Mouse (Mus musculus) ovary, adult 2 months (tissue): ENCODE data around the gene Guca1b. TPM values are rescaled to one million over a fixed set of nuclear protein-coding genes. Genes with fewer than 3 reads are reported as not detected.

Experiments
- polyA plus RNA-seq: library from polyadenylated mRNA; depleted of rRNA; stranded (reverse); fragments of >200 nt; gene quantifications from 2 replicates; pipeline ENCODE4 v1.2.3, GENCODE M21; 2012; rRNA removed

The Guca1b gene
- 2.0 and 2.5 TPM in 2 replicates for polyA plus RNA-seq

DNA sequence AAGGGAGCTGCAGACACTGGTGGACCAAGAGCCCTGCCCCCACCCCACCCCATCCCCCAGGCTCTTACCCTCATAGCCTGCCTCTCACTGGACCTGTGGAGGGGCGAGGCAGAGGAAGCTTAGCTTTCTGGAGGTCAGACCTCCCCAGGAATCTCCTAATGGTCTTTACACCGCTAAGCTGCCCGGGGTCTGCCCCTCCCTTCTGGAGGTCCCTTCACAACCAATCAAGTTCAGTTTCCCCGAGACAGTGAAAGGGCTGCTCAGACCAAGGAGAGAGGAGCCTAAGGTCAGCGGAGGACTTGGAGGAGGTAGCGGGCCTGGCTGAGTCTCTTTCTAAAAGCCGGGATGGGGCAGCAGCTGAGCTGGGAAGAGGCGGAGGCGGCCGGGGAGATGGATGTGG lies at the start of gene Guca1b:
Guca1b (plus strand) TSS at position 249 of the 400 bp plus-strand sequence.

DNA sequence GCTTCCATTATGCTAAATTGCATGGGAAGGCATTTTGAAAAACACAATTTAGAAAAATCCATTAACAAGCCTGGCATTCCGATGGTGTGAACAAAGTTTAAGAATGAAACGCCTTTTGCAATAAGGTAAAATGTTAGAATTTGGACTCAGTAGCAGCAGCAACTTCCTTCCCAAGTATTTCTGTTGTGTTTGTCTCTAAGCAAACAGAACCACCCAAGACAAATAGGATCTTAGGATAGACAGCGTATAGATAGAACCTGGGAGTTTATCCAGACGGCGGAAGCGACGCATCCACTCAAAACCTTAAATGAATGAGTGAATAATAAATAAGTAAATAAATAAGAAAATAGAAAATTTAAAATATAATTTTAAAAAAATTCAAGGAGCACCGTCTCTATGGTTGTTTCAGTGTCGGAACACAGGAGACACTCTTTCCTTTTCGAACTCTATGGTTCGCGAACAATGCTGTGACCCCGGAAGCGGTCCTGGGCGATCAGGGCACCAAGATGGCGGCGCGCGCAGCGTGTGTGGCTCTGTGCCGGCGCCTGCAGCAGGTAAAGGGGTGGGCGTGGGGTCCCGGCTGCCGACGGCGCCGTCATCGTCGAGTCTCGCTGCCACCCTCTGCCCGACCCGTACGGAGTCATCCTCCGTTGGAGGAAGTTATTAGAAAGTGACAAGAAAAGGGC lies 16.6 kb upstream of the Guca1b start, which contains the start of gene Mrps10:
Mrps10 (plus strand) TSS at position 487 of the 686 bp plus-strand sequence.

DNA sequence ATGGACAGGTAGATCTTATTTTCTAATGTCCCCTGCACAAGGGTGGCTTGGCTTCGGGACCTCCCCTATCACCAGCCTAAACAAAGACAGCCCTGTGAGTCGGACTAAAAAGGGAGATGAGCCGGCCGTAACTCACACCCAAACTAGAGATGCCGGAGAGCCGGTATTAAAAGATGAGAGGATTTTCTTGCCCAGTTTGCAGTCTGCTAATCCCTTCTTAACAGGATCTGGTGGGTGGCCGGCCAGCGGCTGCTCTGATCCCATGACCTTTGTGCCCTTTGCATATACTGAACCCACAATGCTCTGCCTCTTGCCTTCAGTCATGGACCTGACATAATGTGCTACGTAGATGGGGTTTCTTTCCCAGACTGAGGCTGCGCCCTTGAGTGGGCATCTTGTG lies 15.3 kb downstream of the Guca1b start, which contains the start of gene Guca1a:
Guca1a (minus strand) TSS at position 134 of the 400 bp plus-strand sequence.

DNA sequence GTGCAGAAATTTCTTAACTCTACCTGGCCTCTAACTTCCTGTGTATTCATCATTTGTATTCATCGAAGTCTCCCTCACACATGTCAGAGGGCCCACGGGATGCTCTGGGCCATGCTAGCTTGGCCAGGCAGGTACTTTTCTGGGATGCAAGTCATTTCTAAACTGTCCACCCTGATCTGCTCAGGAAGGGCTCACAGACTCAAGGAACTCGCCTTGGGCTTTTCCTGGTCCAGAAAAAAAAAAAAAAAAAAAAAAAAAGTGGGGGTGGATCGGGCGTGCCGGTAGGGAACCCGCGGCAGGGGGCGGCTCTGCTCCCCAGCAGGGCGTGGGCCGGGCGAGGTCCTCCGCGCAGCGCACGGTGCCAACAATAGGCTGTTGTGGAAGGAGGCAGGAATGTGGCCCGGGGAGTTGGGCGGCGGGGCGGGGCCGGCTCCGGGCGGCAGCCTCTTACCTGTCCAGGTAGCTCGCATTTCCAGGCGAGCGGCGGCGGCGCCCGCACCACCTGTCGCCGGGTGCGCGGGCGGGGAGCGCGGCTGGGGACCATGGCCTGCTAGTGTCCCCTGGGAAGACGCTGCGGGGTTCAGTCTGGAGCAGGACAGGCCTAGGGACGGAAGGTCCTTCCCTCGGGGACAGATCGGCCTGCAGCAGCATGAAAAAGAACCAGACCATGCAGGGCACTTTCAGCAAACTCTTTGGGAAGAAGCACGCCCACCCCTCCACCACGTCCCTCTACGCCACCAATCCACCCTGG lies 51.1 kb downstream of the Guca1b start, which contains the start of gene AI661453:
AI661453 (plus strand) TSS at position 460 of the 751 bp plus-strand sequence.

DNA sequence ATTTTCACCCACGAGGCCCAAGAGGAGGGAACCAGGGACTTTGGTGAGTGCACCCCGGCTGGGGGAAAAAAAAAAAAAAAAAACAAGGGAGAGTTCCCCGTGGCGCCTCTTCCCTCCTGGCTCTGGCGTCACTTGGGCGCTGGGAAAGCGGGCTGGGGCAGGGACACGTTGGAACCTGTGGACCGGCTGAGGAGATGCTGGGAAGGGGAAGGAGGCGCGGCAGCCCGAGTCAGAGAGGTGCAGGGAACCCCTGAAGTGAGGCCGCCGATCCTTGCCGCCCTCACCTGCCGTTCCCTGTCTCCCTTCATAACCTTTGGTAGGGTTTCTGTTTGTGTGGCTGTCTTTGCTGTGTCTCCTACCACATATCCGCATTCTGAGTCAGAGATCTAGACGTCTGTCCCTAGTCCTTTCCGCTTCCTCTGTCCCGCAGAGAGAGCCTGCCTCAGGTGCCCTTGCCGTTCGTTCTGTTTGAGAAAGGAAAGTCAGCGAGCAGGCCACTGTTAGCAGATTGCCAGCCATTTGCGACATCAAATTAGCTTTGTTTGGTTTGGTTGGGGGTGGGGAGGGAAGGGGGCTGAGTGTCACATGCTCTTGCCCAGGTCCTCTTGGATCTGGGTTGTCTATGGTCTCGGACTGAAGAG lies 51.8 kb downstream of the Guca1b start, which contains the start of gene 1700001C19Rik:
1700001C19Rik (minus strand) TSS at position 470 of the 641 bp plus-strand sequence.

Other genes with a start within 250 kb of the Guca1b start
- gene Mrps10, start 16.5 kb upstream of the Guca1b start, polyA plus RNA-seq = 27.5 and 30.5 TPM in 2 replicates
- gene Guca1a, start 15.2 kb downstream of the Guca1b start, polyA plus RNA-seq = 3.1 and 4.5 TPM in 2 replicates
- 2.6 and 3.0 TPM in 2 replicates for gene AI661453, start 51.2 kb downstream of the Guca1b start, polyA plus RNA-seq
- gene 1700001C19Rik, start 52.0 kb downstream of the Guca1b start, polyA plus RNA-seq = 0.13 TPM in 1 of 2 replicates, not detected in the other
- 23.3 and 34.2 TPM in 2 replicates for gene Taf8, start 116.9 kb downstream of the Guca1b start, polyA plus RNA-seq
- gene Ccnd3, start 119.7 kb downstream of the Guca1b start, polyA plus RNA-seq = 161 and 193 TPM in 2 replicates
- 11.1 and 13.3 TPM in 2 replicates for gene Bysl, start 226.1 kb downstream of the Guca1b start, polyA plus RNA-seq
- 23.6 and 26.8 TPM in 2 replicates for gene Med20, start 226.2 kb downstream of the Guca1b start, polyA plus RNA-seq
- gene Gm20517, start 226.2 kb downstream of the Guca1b start, polyA plus RNA-seq = 3.6 and 4.8 TPM in 2 replicates
- gene Usp49, start 245.3 kb downstream of the Guca1b start, polyA plus RNA-seq = 6.9 and 7.4 TPM in 2 replicates